Mouse (Mus musculus): ENCODE data around the gene Adh1.
A peak's percentile ranks its signal among the peaks of the same experiment; 100 is the strongest.

The Adh1 gene

GRCm38 (mm10) chr3:138240942-138241341 lies 19.8 kb upstream of the Adh1 start:
- no peak for DNase-seq (ENCODE audit: low read depth, low spot score)

GRCm38 (mm10) chr3:138241371-138241770 lies 19.4 kb upstream of the Adh1 start:
- DNase-seq (ENCODE audit: low read depth, low spot score) = no peak

- DNase-seq (ENCODE audit: low read depth, low spot score) = no peak
These were observed 18.6 kb upstream of the Adh1 start for GRCm38 (mm10) chr3:138242021-138242726.

GRCm38 (mm10) chr3:138242933-138243332 lies 17.9 kb upstream of the Adh1 start:
- no peak for DNase-seq (ENCODE audit: low read depth, low spot score)

GRCm38 (mm10) chr3:138244338-138244874 lies 16.4 kb upstream of the Adh1 start:
- no peak for DNase-seq (ENCODE audit: low read depth, low spot score)

GRCm38 (mm10) chr3:138246511-138247020 lies 14.2 kb upstream of the Adh1 start:
- DNase-seq (ENCODE audit: low read depth, low spot score) = no peak

- DNase-seq (ENCODE audit: low read depth, low spot score) = no peak
These were observed 13.6 kb upstream of the Adh1 start for GRCm38 (mm10) chr3:138247241-138247640.

- no peak for DNase-seq (ENCODE audit: low read depth, low spot score)
These were observed 12.8 kb upstream of the Adh1 start for GRCm38 (mm10) chr3:138248011-138248410.

GRCm38 (mm10) chr3:138248746-138249145 lies 12.0 kb upstream of the Adh1 start:
- no peak for DNase-seq (ENCODE audit: low read depth, low spot score)

GRCm38 (mm10) chr3:138251156-138251555 lies 9.6 kb upstream of the Adh1 start:
- DNase-seq (ENCODE audit: low read depth, low spot score) = no peak

GRCm38 (mm10) chr3:138254205-138254604 lies 6.6 kb upstream of the Adh1 start:
- no peak for DNase-seq (ENCODE audit: low read depth, low spot score)

GRCm38 (mm10) chr3:138255366-138255765 lies 5.4 kb upstream of the Adh1 start:
- DNase-seq (ENCODE audit: low read depth, low spot score) = no peak

GRCm38 (mm10) chr3:138255780-138256550 lies 4.8 kb upstream of the Adh1 start:
- DNase-seq (ENCODE audit: low read depth, low spot score) = no peak

- no peak for DNase-seq (ENCODE audit: low read depth, low spot score)
These were observed 1.8 kb downstream of the Adh1 start for GRCm38 (mm10) chr3:138262568-138262967.

- DNase-seq (ENCODE audit: low read depth, low spot score) = no peak
These were observed 2.6 kb downstream of the Adh1 start for GRCm38 (mm10) chr3:138263154-138263930.

- DNase-seq (ENCODE audit: low read depth, low spot score) = peak; percentile 28
These were observed 3.9 kb downstream of the Adh1 start for GRCm38 (mm10) chr3:138264648-138265047.

- no peak for DNase-seq (ENCODE audit: low read depth, low spot score)
These were observed 9.7 kb downstream of the Adh1 start for GRCm38 (mm10) chr3:138270507-138270906.

- DNase-seq (ENCODE audit: low read depth, low spot score) = no peak
These were observed 10.5 kb downstream of the Adh1 start for GRCm38 (mm10) chr3:138271297-138271696.

- DNase-seq (ENCODE audit: low read depth, low spot score) = no peak
These were observed 12.3 kb downstream of the Adh1 start for GRCm38 (mm10) chr3:138273080-138273479.

- no peak for DNase-seq (ENCODE audit: low read depth, low spot score)
These were observed 14.3 kb downstream of the Adh1 start for GRCm38 (mm10) chr3:138275100-138275499.

- no peak for DNase-seq (ENCODE audit: low read depth, low spot score)
These were observed 21.8 kb downstream of the Adh1 start for GRCm38 (mm10) chr3:138282556-138282955.

GRCm38 (mm10) chr3:138283831-138284230 lies 23.0 kb downstream of the Adh1 start:
- DNase-seq (ENCODE audit: low read depth, low spot score) = no peak
